Mouse (Mus musculus): ENCODE measurements around the gene Syde1. TPM values are rescaled to one million over a fixed set of nuclear protein-coding genes. Genes with fewer than 3 reads are reported as not detected.
A peak's percentile ranks its signal among the peaks of the same experiment; 100 is the strongest.

Syde1 gene
- polyA plus RNA-seq, 1 experiment from 2014 or later = 22.6 TPM

GRCm38 (mm10) chr10:78575105-78575632, 16.6 kb downstream of the Syde1 start:
- H3K27ac ChIP-seq = peak overlapping the region; percentile 95
- ATAC-seq (ENCODE audit: insufficient number of reproducible peaks, insufficient read depth, low FRiP score, low TSS enrichment, low read depth) = peak; percentile 27; the same call in 1 of the 2 replicates
- no peaks in the 10 kb centered on the region for H3K27me3 ChIP-seq
- H3K4me2 ChIP-seq = peak overlapping the region; percentile 72
- H3K4me3 ChIP-seq = peak overlapping the region; percentile 61
- peak overlapping the region; percentile 82 for H3K9ac ChIP-seq
- WGBS = 13% methylated on average over 13 of the region's 13 CpGs
- no peaks in the 10 kb centered on the region for H3K9me3 ChIP-seq
- H3K36me3 ChIP-seq = peaks cover 30% of the 10 kb centered on the region
- peaks cover 33% of the 10 kb centered on the region for H3K4me1 ChIP-seq

- ATAC-seq (ENCODE audit: insufficient number of reproducible peaks, insufficient read depth, low FRiP score, low TSS enrichment, low read depth) = peak; percentile 89
- no peaks in the 10 kb centered on the region for H3K27me3 ChIP-seq
- peak within 1 kb of the TSS; percentile 95 for H3K27ac ChIP-seq
- H3K9me3 ChIP-seq = no peaks in the 10 kb centered on the region
- H3K9ac ChIP-seq = peak within 1 kb of the TSS; percentile 82
- H3K4me2 ChIP-seq = peak within 1 kb of the TSS; percentile 72
- peaks cover 38% of the 10 kb centered on the region for H3K4me1 ChIP-seq
- under 1% methylated on average over 51 of the region's 51 CpGs for WGBS
- H3K4me3 ChIP-seq = peak within 1 kb of the TSS; percentile 61
- H3K36me3 ChIP-seq = peaks cover 23% of the 10 kb centered on the region
These were observed 17.3 kb downstream of the Syde1 start, which contains the start of gene Ilvbl for GRCm38 (mm10) chr10:78574250-78575104. TSS of gene Ilvbl (plus strand) at chr10:78574346.

- Histone ChIP-seq H3K4me2 (no peak overlapping the region; the same call in 1 of the 2 replicates), H3K9ac (no peak overlapping the region), H3K36me3 (peaks cover 15% of the 10 kb centered on the region; the same call in 1 of the 2 replicates), H3K4me1 (peaks cover 38% of the 10 kb centered on the region), H3K27ac (peak overlapping the region; percentile 95; the same call in 1 of the 2 replicates), H3K9me3 (no peaks in the 10 kb centered on the region), H3K4me3 (no peak overlapping the region), H3K27me3 (no peaks in the 10 kb centered on the region)
- WGBS = 71% methylated on average over 3 of the region's 3 CpGs
- ATAC-seq (ENCODE audit: insufficient number of reproducible peaks, insufficient read depth, low FRiP score, low TSS enrichment, low read depth) = no peak
These were observed 18.5 kb downstream of the Syde1 start for GRCm38 (mm10) chr10:78573226-78573625.

GRCm38 (mm10) chr10:78570897-78571296, 20.9 kb downstream of the Syde1 start:
- 56% methylated on average over 2 of the region's 2 CpGs for WGBS
- H3K36me3 ChIP-seq = no peaks in the 10 kb centered on the region
- peaks cover 37% of the 10 kb centered on the region for H3K4me1 ChIP-seq
- H3K27me3 ChIP-seq = no peaks in the 10 kb centered on the region
- no peak overlapping the region for H3K4me3 ChIP-seq
- H3K9me3 ChIP-seq = no peaks in the 10 kb centered on the region
- ATAC-seq (ENCODE audit: insufficient number of reproducible peaks, insufficient read depth, low FRiP score, low TSS enrichment, low read depth) = no peak
- H3K4me2 ChIP-seq = no peak overlapping the region
- H3K9ac ChIP-seq = no peak overlapping the region
- peak overlapping the region; percentile 71 for H3K27ac ChIP-seq

- Histone ChIP-seq H3K27ac (peak overlapping the region; percentile 71), H3K27me3 (no peaks in the 10 kb centered on the region), H3K9ac (no peak overlapping the region), H3K4me2 (no peak overlapping the region), H3K4me1 (peaks cover 32% of the 10 kb centered on the region), H3K36me3 (no peaks in the 10 kb centered on the region), H3K9me3 (no peaks in the 10 kb centered on the region), H3K4me3 (no peak overlapping the region)
- no peak for ATAC-seq (ENCODE audit: insufficient number of reproducible peaks, insufficient read depth, low FRiP score, low TSS enrichment, low read depth)
- WGBS = 56% methylated on average over 6 of the region's 6 CpGs
These were observed 21.3 kb downstream of the Syde1 start for GRCm38 (mm10) chr10:78570416-78570815.

- Histone ChIP-seq H3K4me1 (peaks cover 30% of the 10 kb centered on the region), H3K27me3 (no peaks in the 10 kb centered on the region), H3K36me3 (no peaks in the 10 kb centered on the region), H3K9me3 (no peaks in the 10 kb centered on the region), H3K4me2 (no peak overlapping the region), H3K9ac (no peak overlapping the region), H3K4me3 (no peak overlapping the region), H3K27ac (no peak overlapping the region)
- no peak for ATAC-seq (ENCODE audit: insufficient number of reproducible peaks, insufficient read depth, low FRiP score, low TSS enrichment, low read depth)
- WGBS = 34% methylated on average over 3 of the region's 3 CpGs
These were observed 22.1 kb downstream of the Syde1 start for GRCm38 (mm10) chr10:78569686-78570085.

GRCm38 (mm10) chr10:78569191-78569590, 22.6 kb downstream of the Syde1 start:
- no peak overlapping the region for H3K4me3 ChIP-seq
- 75% methylated on average over 3 of the region's 3 CpGs for WGBS

GRCm38 (mm10) chr10:78565070-78565469, 26.7 kb downstream of the Syde1 start:
- H3K9ac ChIP-seq = no peak overlapping the region
- H3K27ac ChIP-seq = no peak overlapping the region
- WGBS = 80% methylated on average over 1 of the region's 1 CpGs
- no peaks in the 10 kb centered on the region for H3K27me3 ChIP-seq
- H3K4me2 ChIP-seq = no peak overlapping the region
- peaks cover 5% of the 10 kb centered on the region for H3K4me1 ChIP-seq
- ATAC-seq (ENCODE audit: insufficient number of reproducible peaks, insufficient read depth, low FRiP score, low TSS enrichment, low read depth) = no peak
- no peaks in the 10 kb centered on the region for H3K9me3 ChIP-seq
- H3K36me3 ChIP-seq = no peaks in the 10 kb centered on the region
- H3K4me3 ChIP-seq = no peak overlapping the region

More at GRCm38 (mm10) chr10:78569191-78569590, 22.6 kb downstream of the Syde1 start:
- Histone ChIP-seq H3K27me3 (no peaks in the 10 kb centered on the region), H3K27ac (no peak overlapping the region), H3K36me3 (no peaks in the 10 kb centered on the region), H3K9ac (no peak overlapping the region), H3K4me2 (no peak overlapping the region), H3K4me1 (peaks cover 30% of the 10 kb centered on the region), H3K9me3 (no peaks in the 10 kb centered on the region)
- no peak for ATAC-seq (ENCODE audit: insufficient number of reproducible peaks, insufficient read depth, low FRiP score, low TSS enrichment, low read depth)

- Histone ChIP-seq H3K9me3 (no peaks in the 10 kb centered on the region), H3K27ac (no peak overlapping the region), H3K27me3 (no peaks in the 10 kb centered on the region), H3K36me3 (no peaks in the 10 kb centered on the region), H3K4me1 (no peaks in the 10 kb centered on the region), H3K4me3 (no peak overlapping the region), H3K4me2 (no peak overlapping the region), H3K9ac (no peak overlapping the region)
- 57% methylated on average over 2 of the region's 2 CpGs for WGBS
- ATAC-seq (ENCODE audit: insufficient number of reproducible peaks, insufficient read depth, low FRiP score, low TSS enrichment, low read depth) = no peak
These were observed 50.8 kb downstream of the Syde1 start for GRCm38 (mm10) chr10:78540943-78541342.

Other genes starting within 250 kb of the Syde1 start
- 51.9 and 57.5 TPM in 2 replicates for gene Agpat3, start 239.5 kb downstream of the Syde1 start, polyA plus RNA-seq (2015; fragmentation: Nextera tagmentation; extraction: Ambion mirVana)
- gene Rrp1, start 178.9 kb downstream of the Syde1 start, polyA plus RNA-seq (2015; fragmentation: Nextera tagmentation; extraction: Ambion mirVana) = 322 and 364 TPM in 2 replicates
- 222 and 253 TPM in 2 replicates for gene Cstb, start 166.3 kb downstream of the Syde1 start, polyA plus RNA-seq (2015; fragmentation: Nextera tagmentation; extraction: Ambion mirVana)
- 12.6 and 13.1 TPM in 2 replicates for gene Pdxk, start 127.0 kb downstream of the Syde1 start, polyA plus RNA-seq (2015; fragmentation: Nextera tagmentation; extraction: Ambion mirVana)
- gene Olfr1358, start 74.5 kb downstream of the Syde1 start, polyA plus RNA-seq (2015; fragmentation: Nextera tagmentation; extraction: Ambion mirVana) = not detected in 2 replicates
- 60.4 and 62.9 TPM in 2 replicates for gene Ilvbl, start 17.6 kb downstream of the Syde1 start, polyA plus RNA-seq (2015; fragmentation: Nextera tagmentation; extraction: Ambion mirVana)
- gene Olfr1357, start 26.1 kb upstream of the Syde1 start, polyA plus RNA-seq (2015; fragmentation: Nextera tagmentation; extraction: Ambion mirVana) = not detected in 2 replicates
- gene Casp14, start 126.3 kb upstream of the Syde1 start, polyA plus RNA-seq (2015; fragmentation: Nextera tagmentation; extraction: Ambion mirVana) = 0.77 and 0.98 TPM in 2 replicates
- gene Ccdc105, start 161.1 kb upstream of the Syde1 start, polyA plus RNA-seq (2015; fragmentation: Nextera tagmentation; extraction: Ambion mirVana) = 0.17 and 0.20 TPM in 2 replicates
- gene Slc1a6, start 188.5 kb upstream of the Syde1 start, polyA plus RNA-seq (2015; fragmentation: Nextera tagmentation; extraction: Ambion mirVana) = 2.6 and 2.7 TPM in 2 replicates